Mouse (Mus musculus) gastrocnemius, adult 18-20 months (tissue): Measurements from ENCODE around the gene Setx. TPM values are rescaled to one million over a fixed set of nuclear protein-coding genes. Genes with fewer than 3 reads are reported as not detected.

ENCODE experiments used
- DNase-seq: peaks from one replicate; pipeline ENCODE4 v3.0.0; 2021; ENCODE audit warnings: low spot score
- total RNA-seq, 2 experiments: library from RNA; stranded (reverse); gene quantifications; 2 replicates each; pipeline ENCODE4 v1.2.3; 2021

Gene Setx
- total RNA-seq, 2 experiments from 2014 or later, result 31.9 to 33.4 TPM

DNA sequence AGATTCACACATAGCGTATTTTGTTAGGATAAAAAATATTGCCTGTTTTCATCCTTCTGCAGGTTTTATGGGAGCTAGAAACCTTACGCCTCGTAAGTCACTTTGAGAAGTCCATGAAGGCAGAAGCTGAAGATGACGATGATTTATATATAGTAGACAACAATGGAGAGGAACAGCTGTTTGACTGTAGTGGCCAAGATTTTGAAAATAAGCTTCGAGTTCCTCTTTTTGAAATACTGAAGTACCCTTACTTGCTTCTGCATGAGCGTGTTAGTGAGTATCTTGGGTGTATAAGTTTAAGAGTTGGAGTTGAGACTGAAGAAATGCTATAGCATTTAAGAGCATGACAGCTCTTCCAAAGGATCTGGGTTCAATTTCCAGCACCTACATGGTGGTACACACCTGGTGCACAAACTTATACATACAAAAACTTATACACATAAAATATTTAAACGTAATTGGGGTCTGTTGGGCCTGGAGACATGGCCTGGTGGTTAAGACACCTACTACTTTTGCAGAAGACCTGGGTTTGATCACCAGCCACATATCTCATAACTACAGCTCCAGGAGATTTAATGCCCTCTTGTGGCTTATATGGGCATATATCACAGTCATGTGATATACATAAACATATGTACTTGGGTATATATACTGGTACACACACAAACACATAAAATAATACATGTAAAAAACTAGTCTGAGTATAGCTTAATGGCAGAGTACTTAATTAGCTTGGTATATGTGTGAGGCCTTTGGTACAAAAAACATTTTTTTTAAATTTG is 6.3 kb downstream of the Setx start:
- no peak for DNase-seq

DNA sequence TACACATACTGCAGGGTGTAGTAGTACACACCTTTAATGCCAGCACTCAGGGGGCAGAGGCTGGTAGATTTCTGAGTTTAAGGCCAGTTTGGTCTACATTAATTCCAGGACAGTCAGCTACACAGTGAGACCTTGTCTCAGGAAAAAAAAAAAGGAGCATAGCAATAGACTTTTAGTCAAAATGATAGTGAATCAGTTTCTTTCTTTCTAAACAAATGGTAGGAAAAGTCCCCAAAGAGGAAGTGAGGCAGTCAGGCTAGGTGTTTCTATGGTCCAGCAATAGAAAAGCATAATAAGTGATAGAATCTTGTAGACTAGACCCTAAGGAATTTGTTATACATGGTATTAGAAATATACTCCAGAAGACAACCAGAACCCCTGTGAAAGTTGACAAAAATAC is 11.2 kb downstream of the Setx start:
- no peak for DNase-seq

DNA sequence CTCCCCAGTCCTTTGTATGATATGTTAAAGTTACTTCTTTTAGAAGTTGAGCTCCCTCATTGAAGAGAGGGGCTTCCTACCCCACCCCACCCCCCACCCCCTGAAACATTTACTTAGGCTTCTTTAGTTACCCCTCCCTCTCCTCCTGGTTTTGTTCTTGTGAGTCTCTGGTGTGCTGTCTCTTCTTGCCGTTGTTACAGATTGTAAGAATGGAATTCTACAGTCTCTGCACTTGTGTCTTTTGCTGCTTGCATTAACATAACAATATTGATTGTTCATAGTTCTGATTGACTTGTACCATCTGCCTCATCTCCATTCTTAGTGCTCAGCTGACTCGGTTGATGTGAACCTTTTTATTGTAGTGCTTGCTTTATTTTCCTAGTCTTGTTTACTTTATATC is 28.0 kb downstream of the Setx start:
- DNase-seq, result no peak

DNA sequence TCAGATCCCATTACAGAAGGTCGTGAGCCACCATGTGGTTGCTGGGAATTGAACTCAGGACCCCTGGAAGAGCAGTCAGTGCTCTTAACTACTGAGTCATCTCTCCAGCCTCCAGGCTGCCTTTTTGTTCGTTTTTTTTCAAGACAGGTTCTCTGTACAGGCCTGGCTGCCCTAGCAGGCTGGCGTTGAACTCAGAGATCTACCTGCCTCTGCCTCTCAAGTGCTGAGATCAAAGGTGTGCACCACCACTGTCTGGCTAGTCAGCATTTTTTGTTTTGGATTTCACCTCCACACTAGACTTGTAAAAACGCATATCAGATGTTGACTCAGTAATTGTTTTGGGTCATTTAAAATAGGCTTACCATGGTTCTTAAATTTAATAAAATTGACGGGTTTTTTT is 44.1 kb downstream of the Setx start:
- no peak for DNase-seq

DNA sequence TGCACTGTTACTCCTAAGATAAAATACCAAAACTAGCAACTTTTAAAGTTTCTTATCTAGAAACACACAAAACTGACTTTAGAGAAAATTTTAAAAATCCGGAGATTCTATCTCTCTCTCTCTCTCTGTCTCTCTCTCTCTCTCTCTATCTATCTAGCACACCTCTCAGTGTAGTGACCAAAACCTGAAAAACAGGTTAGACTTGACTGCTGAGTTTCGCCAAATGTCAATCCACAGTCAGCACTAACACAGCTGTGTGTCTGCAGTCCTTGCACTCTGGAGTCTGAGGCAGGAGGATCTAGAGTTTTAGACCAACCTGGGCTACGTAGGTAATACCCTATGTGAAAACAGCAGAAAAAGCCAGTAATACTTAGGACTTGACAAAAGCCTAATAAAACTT is 50.9 kb downstream of the Setx start:
- no peak for DNase-seq

DNA sequence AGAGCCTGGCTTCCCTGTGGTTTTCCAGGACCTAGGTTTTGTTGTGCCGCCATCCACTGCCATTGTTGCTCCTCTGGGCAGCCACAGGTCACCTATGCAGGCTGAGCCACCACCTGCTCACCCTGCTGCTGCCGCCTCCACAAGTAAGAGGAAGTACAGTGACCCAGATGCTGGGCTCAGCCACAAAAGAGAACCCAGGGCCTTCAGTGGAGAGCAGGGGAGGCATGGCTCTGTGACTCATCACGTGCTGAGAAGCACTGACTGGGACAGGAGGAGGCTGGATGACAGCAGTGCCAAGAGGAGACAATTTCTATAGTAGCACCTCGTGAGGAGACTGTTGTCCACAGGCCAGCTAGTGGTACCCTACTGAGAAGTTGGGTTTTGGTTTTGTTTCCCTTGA is 55.8 kb downstream of the Setx start:
- no peak for DNase-seq

DNA sequence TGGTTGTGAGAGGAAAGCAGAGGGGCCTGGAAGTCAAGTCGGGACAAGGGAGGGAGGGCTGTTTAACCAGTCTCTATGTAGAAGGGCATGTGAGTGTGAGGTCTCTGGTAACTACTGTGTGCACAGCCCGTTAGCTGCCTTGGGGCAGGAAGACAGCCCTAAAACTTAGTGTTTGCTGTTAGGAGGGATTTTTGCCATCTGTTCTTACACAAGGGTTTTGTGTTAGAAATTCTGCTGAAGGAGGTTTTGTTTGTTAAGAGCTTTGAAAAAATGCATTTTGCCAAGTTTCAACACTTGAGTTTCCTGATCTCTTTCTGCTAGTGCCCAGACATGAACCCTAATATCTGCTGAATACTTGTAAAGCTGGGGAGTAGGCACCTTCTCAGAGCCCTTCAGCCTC is 57.1 kb downstream of the Setx start:
- no peak for DNase-seq

DNA sequence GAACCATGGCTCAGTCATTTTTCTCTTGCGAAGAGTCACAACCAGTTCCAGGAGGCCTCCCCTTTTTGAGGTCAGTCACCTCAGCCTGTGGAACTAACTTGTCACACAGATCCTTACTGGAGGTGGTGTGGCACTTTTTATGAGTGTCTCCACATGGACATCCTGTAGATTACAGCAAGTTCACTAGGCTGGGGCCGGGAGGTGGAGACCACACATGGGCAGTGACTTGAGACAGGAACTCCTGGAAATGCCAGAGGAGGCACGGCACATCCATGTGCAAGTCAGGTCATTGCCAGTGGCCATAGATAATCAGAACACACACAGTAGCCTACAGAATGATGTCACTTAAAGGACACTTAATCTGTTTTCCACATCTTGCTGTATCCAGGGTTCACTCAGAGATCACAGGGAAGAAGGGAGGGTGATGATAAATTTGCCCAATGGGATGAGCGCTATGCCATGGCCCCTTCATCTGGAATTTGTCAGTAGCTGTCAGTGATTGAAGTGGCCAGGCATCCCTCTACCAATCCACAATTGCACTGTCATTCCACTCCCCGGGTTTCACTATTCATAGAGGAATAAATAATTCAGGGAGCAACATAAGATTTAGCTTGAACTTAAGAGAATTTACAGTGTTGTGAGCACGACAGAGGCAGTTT is 59.4 kb downstream of the Setx start:
- no peak for DNase-seq

DNA sequence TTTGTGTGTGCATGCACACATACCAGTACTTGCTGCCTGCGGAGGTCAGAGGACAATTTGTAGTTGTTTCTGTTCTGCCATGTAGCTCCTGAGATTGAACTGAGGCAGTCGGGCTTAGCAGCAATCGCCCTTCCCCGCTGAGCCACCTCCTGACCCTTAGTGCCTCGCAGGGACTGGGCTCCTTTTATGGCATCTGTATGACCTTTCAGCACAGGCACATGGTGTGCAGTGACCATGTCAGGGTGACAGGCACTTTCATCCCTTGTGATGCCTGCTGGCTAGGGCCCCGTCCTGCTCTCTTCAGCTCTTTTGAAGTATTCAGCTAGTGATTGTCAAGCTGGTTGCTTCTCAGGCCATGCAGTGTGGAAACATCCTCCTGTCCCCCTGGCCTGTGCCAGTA is 62.2 kb downstream of the Setx start:
- no peak for DNase-seq

DNA sequence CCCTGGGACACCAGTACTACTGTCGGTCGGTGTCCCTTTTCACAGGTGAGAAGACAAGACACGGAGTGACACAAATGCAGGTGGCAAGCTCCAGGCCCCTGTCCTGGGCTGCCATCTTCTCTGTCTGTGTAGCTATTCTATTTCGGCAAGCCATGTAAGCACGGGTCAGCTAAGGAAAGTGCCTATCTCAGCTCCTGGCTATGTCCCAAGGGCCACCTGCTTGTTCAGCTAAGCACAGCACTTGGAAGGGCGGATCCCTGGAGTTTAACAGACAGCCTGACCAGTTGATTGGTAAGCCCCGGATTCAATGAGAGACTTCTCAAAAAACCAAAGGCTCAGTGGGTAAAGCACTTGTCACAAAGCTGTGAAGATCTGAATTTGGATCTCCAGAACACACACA is 66.4 kb downstream of the Setx start:
- peak; percentile 72 for DNase-seq

DNA sequence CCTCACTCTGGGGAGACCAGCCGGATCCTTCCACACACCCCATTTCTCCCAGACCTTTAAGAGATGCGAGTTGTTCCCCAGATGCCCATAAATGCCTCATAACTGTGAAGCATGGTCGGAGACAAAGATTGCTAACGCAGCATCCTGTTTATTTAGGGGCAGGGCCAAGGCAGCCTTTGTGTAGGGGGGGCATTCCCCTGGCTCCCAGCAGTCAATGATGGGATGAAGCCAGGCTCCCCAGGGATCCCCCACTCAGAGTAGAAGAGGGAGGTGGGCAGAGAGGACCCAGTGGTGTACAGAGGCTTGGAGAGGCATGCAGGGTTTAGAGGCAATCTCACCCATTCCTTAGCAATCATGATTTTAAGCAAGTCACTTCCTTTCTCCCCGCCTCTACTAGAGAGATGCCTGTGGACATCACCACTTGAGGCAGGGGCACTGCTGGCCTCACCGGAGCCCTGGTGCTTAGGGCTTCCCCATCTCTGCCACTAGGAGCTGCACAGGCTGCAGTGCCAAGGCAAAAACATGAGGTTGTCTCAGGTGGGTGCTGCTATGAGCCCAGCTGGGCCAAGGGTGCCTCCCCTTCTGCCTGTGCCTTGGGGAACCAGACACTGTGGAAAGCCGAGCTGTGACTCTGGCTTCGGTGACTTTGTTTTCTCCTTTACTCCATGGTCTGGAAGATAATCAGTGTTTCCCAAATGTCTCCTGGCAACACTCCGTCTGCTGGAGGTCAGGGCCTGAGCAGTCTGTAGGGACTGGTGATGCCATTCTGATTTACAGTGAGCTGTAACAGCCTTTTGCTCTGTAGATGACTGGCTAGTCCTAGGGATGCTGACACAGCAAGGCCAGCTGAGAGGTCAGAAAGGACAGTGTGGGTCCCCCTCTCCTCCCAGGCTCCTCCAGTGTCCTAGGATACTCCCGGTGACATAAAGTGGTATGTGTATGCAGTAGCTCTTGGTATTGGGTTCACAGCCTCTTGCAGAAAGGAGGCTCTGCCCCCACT is 67.5 kb downstream of the Setx start:
- no peak for DNase-seq

DNA sequence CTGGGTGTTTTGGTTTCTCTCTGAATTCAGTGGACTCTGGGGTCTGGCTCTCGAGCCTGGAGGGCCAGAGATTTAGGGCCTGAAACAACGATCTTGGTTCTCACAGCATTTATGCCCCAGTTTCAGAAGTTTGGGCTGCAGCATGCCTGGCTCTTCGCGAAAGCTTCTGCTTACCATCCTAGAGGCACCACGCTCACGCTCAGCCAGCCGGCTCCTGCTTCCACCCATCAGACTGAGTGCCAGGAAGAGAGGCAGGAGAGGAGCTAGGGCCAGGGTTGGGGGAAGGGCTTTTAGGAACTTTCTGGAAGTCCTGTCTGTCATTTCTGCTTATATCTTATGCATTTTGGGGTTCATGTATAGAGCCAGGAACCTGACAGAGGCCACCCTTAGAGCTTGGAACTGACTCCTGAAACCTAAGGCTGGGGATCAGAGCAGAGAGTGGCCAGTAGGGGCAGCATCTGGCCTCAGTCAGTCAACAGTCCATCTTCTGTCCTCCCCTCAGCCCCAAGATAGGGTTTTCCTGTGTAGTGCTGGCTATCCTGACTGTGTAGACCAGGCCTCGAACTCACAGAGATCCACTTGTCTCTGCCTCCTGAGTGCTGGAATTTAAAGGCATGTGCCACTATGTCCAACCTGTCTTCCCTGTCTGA is 68.8 kb downstream of the Setx start:
- no peak for DNase-seq

DNA sequence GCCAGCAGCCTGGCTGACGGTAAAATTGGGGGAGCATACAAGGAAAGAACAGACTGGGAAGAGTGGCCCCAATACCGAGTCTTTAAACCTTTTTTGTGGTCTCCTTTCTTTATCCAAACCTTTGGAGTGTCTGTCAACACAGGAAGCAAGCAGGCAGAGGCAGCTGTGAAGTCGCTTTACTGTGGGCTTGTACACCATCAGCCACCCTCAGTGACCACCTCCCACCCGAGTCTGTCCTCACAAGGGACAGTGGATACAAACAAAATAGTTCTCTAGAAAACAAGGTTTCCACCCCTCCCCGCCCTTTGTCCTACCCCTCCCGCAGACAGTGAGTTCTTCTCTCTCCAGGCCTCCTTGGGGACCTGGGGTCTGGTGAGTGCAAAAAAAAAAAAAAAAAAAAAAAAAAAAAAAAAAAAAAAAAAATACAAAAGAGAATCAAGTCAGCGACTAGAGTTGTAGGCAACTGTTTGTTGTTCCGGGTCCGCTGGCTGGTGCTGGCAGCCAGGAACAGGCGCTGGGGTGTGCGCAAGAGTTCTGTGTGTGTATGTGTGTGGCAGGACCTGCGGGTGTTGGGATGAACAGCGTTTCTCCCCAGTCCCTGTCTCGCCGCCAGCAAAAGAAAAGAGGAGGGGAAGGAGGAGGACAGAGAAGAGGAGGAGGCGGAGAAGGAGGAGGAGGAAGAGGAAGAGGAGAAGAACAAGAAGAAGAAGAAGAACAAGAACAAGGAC is 70.0 kb downstream of the Setx start:
- DNase-seq, result no peak

DNA sequence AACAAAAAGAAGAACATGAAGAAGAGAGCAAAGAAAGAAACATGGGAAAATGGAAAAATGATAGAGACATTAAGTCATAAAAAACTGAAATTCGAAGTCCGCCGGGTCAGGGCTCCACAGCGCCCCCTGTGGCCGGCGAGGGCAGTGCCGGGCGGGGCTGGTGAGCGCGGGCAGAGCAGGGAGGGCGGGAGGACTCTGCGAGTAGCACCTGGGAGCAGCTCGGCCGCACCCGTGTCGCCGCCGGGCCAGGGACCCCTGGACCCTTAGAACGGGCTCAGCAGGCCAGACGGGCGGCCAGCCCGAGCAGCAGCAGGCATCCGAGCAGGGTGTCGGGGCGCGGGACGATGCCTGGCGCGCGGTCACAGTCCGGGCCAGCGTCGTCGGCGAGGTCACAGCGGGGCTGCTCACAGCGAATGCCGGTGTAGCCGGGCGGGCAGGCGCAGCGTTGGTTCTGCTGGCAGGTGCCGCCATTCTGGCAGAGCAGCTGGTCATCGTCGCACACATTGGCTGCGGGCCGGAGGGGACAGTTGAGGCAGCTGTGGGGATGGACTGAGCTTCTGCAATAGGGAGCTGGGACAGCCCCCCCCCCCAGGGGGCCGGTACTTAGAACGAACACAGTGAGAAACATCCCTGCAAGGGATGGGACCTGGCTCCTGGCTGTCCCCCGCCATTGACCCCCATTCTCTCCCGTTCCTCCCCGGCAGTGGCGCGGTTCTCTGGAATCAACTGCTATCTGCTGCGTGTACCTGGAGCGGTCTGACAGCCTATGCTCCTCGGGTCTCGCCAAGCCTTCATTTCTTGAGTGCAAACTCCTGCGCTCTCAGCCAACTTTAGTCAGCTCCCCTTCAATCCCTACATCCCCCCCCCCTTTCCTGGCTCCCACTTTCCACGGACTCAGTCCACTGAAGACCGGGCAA is 70.8 kb downstream of the Setx start:
- peak; percentile 75 for DNase-seq

DNA sequence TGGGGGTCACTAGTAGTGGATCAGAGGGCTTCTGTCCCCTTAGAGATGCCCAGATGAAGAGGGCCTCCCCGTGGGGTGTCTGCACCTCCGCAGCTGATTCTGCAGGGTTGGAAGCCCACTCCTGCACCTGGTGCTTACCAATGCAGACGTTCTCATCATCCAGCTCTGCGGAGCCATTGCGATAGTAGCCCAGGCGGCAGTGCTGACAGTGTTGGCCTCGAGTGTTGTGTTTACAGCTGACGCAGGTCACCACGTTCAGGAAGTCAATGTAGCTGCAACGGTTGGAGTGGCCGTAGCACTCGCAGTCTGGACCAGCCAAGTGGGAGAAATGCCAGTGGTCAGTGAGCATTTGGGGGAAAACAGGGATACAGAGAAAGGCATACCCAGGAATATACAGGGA is 72.9 kb downstream of the Setx start:
- no peak for DNase-seq

DNA sequence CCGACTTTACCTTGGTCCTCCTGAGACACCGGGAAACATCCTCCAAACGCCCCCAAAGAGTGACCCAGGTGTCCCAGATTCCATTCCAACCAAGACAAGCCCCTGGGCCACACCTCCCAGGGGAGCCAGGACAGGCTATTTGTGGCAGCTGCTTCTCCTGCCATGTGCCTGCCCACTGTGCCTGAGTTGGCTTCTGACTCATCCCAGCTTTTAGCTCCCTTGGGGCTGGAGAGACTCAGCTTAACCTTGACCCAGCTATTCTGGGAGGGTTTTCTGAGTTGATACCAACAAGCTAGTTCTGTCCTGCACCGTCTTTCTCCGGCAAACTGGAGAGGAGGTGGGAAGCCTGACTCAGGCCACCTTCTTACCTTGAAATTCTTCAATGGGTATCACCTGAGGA is 74.5 kb downstream of the Setx start:
- peak; percentile 71 for DNase-seq

DNA sequence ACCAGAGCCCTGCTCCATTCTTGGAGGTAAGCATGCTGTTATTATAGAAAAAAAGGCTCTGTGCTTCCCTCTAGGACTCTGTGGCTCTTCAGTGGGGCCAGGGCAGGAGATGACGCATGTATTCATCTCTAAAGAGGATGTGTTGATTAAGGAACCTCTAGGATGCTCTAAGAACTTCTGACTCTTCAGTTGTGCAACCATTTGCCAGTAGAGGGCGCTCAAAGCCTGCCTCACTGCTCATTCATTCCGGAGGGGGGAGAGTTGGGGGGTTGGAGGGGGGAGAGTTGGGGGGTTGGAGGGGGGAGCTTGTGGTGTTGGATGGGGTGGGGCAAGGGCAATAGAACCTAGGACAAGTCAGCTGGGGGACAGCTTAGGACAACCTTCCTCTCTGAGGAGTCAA is 75.9 kb downstream of the Setx start:
- DNase-seq, result peak; percentile 68

DNA sequence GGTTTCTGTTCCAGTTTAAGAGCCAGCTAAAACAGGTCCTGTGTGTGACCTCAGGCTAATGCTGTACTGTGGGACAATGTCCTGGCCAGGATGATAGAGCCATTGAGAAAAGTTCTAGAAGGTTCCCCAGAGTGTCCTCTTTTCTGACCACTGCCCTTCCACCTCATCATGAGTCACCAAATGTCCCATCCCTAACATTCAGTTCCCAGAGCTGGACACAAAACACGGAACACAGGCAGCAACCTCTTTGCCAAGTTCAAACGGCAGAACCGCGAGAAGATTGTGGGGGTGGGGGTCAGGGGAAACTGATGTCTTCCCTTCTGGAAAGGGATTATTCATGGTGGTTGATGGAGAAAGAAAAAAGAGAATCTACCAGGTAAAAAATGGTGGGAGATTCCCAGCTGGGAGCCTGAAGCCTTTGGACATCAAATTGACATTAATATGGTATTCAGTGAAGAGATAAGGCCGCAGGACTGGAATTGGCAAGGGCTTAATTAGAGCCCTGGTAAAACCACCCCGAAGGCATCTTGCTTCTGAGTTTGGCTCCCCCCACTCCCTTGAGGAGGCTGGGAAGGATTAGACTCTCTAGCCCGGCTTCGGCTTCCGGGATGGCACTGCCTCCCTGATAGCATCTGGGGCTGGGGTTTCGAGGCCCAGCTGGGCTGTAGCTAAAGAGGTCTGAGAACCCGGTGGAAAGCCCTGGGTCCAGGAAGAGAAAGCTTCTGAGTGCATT is 77.4 kb downstream of the Setx start:
- DNase-seq, result no peak

DNA sequence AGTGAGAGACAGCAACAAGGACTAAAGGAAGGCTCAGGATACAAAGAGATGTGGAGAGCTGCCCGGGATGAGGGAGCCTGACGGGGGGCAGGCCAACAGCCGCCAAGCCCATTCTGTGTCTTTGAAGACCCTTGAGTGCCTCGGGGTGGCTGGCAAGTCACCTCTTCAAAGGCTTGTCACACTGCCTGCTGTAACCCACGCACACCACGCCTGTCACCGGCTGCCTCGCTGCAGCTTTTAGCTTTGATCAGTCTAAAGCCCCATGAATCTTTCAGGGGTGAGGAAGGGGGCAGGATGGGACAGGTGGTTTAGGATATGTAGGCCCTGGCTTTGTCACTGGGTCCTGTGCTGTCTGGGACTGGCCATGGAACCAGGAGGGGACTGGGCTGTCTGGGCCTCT is 82.2 kb downstream of the Setx start:
- DNase-seq, result no peak
